Comparison of ENCODE assay signal across 17 mouse cellular contexts in the genomic region with DNA sequence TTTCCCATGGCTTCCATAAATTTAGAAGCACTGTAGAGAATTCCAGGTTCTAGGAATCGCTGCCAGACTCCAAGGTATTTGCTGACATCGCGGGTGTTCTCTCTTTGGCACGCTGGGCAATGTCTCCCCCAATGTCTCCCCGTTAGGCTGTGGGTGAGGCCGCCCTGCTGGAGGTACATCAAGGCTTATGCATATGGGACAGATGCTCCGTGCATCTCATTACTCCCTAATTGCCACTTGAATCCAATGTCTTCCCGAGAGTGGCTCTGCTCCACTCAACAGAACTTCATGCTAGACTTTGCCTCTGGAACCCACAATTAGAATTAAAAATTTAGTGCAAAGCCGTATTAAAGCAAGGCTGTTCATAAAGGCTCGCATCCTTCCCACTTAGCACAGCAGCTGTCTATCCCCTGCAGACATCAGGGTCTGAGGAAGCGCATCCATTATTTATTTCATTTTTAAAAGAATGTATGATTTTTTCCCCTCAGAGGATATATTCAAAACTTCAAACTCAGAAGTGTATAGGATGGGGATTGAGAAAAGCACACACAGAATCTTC.
DNase-seq lines count a peak whose midpoint lies in the region; ATAC-seq and TF ChIP-seq lines count a peak whose summit lies in the region.
"Had no signal": no experiment of that assay in that cellular context is flagged by ENCODE, and none has a peak within 500 bp of the region (broad histone marks: within the 10 kb centered on the region; RNA-seq: fewer than 3 reads in every experiment).

No protein-coding gene starts in this region.

- no peak for ATAC-seq in hindbrain, embryonic 12.5 days (ENCODE audit: low FRiP score)
- no peak for ATAC-seq in hindbrain, postnatal 0 days
- peak; percentile 34 for ATAC-seq in forebrain, embryonic 11.5 days (replicated peaks; ENCODE audit: low FRiP score)
- ATAC-seq in hindbrain, embryonic 14.5 days (ENCODE audit: low FRiP score) = peak; percentile 47; the same call in 1 of the 2 replicates
- ATAC-seq in neural tube, embryonic 13.5 days (ENCODE audit: low read depth) = peak; percentile 48; the same call in 1 of the 2 replicates
- no peak for ATAC-seq in intestine, embryonic 16.5 days
- ATAC-seq: liver, postnatal 0 days; Patski had no signal

- H3K4me1 ChIP-seq in hindbrain, embryonic 12.5 days = peaks cover 15% of the 10 kb centered on the region
- peaks cover 9% of the 10 kb centered on the region for H3K4me1 ChIP-seq in hindbrain, postnatal 0 days (ENCODE audit: insufficient read depth, low read length)
- H3K4me1 ChIP-seq in forebrain, embryonic 11.5 days (replicated peaks; ENCODE audit: control insufficient read depth, insufficient read depth, low read length) = peaks cover 7% of the 10 kb centered on the region
- H3K4me1 ChIP-seq in hindbrain, embryonic 14.5 days (replicated peaks; ENCODE audit: control insufficient read depth, insufficient read depth, low read length) = peaks cover 18% of the 10 kb centered on the region
- H3K4me1 ChIP-seq in neural tube, embryonic 13.5 days (replicated peaks) = peaks cover 24% of the 10 kb centered on the region
- peaks cover 3% of the 10 kb centered on the region; the same call in 1 of the 2 replicates for H3K4me1 ChIP-seq in intestine, embryonic 16.5 days (ENCODE audit: control insufficient read depth, insufficient read depth, low read length)

- H3K4me2 ChIP-seq in hindbrain, embryonic 12.5 days (replicated peaks) = peak overlapping the region; percentile 16; the same call in 1 of the 2 replicates
- no peak overlapping the region for H3K4me2 ChIP-seq in hindbrain, postnatal 0 days (ENCODE audit: low read depth, low read length)
- no peak overlapping the region for H3K4me2 ChIP-seq in forebrain, embryonic 11.5 days (ENCODE audit: low read depth, low read length, severe bottlenecking)
- 0 out of 2 replicates have a peak overlapping the region, but pooled peaks have one; percentile 20 for H3K4me2 ChIP-seq in hindbrain, embryonic 14.5 days (replicated peaks)
- H3K4me2 ChIP-seq in neural tube, embryonic 13.5 days = peak overlapping the region; percentile 15; the same call in 1 of the 2 replicates
- no peak overlapping the region for H3K4me2 ChIP-seq in intestine, embryonic 16.5 days (ENCODE audit: low read depth, low read length)
- H3K4me2 ChIP-seq: heart, embryonic 13.5 days; limb, embryonic 15.5 days had no signal

- H3K9ac ChIP-seq in hindbrain, embryonic 12.5 days = no peak overlapping the region
- no peak overlapping the region for H3K9ac ChIP-seq in hindbrain, postnatal 0 days (replicated peaks; ENCODE audit: low read length)
- H3K9ac ChIP-seq in forebrain, embryonic 11.5 days (ENCODE audit: low read length) = no peak overlapping the region
- no peak overlapping the region for H3K9ac ChIP-seq in hindbrain, embryonic 14.5 days
- H3K9ac ChIP-seq in neural tube, embryonic 13.5 days = no peak overlapping the region
- no peak overlapping the region for H3K9ac ChIP-seq in intestine, embryonic 16.5 days (ENCODE audit: low read depth, low read length)
- H3K9ac ChIP-seq: heart, embryonic 13.5 days; limb, embryonic 15.5 days; liver, postnatal 0 days had no signal

- H3K4me3 ChIP-seq in hindbrain, embryonic 12.5 days = no peak overlapping the region
- H3K4me3 ChIP-seq in hindbrain, postnatal 0 days (ENCODE audit: low read length) = no peak overlapping the region
- no peak overlapping the region for H3K4me3 ChIP-seq in forebrain, embryonic 11.5 days (ENCODE audit: low read depth, low read length)
- H3K4me3 ChIP-seq in hindbrain, embryonic 14.5 days (replicated peaks; ENCODE audit: low read length) = no peak overlapping the region
- no peak overlapping the region for H3K4me3 ChIP-seq in neural tube, embryonic 13.5 days
- no peak overlapping the region for H3K4me3 ChIP-seq in intestine, embryonic 16.5 days (ENCODE audit: low read length)
- H3K4me3 ChIP-seq: heart, embryonic 13.5 days; limb, embryonic 15.5 days had no signal

- no peak for TF ChIP-seq CTCF in hindbrain, postnatal 0 days (IDR thresholded peaks at IDR 0.05; ENCODE audit: low read depth)

- H3K27me3 ChIP-seq in hindbrain, embryonic 12.5 days = no peaks in the 10 kb centered on the region
- no peaks in the 10 kb centered on the region for H3K27me3 ChIP-seq in hindbrain, postnatal 0 days (ENCODE audit: insufficient read depth, low read length)
- no peaks in the 10 kb centered on the region for H3K27me3 ChIP-seq in forebrain, embryonic 11.5 days (ENCODE audit: control insufficient read depth, insufficient read depth, low read length)
- H3K27me3 ChIP-seq in hindbrain, embryonic 14.5 days (ENCODE audit: control insufficient read depth, insufficient read depth, low read length) = no peaks in the 10 kb centered on the region
- H3K27me3 ChIP-seq in neural tube, embryonic 13.5 days = no peaks in the 10 kb centered on the region
- no peaks in the 10 kb centered on the region for H3K27me3 ChIP-seq in intestine, embryonic 16.5 days (replicated peaks; ENCODE audit: control insufficient read depth, insufficient read depth, low read length)
- H3K27me3 ChIP-seq: heart, embryonic 13.5 days; limb, embryonic 15.5 days had no signal

- no peak for DNase-seq in hindbrain, postnatal 0 days (ENCODE audit: low spot score)
- DNase-seq in forebrain, embryonic 11.5 days (ENCODE audit: low spot score) = no peak
- DNase-seq in hindbrain, embryonic 14.5 days (ENCODE audit: low spot score) = peak; percentile 41
- DNase-seq in adrenal gland, adult (ENCODE audit: inconsistent age in 2 of 2, low spot score in 1 of 2) = no peak
- DNase-seq in spleen, postnatal 14 days (ENCODE audit: low spot score in 2 of 2) = no peak
- DNase-seq: B cell, adult 2 months; cerebellum, adult 11-12 months; cerebellum, postnatal 36 days; kidney, adult 2 months; liver, postnatal 0 days had no signal

- 46% methylated on average over 11 of the region's 11 CpGs for WGBS in hindbrain, embryonic 12.5 days
- WGBS in hindbrain, postnatal 0 days = 36% methylated on average over 11 of the region's 11 CpGs
- 42% methylated on average over 11 of the region's 11 CpGs for WGBS in forebrain, embryonic 11.5 days
- WGBS in hindbrain, embryonic 14.5 days = 36% methylated on average over 11 of the region's 11 CpGs
- WGBS in neural tube, embryonic 13.5 days = 36% methylated on average over 11 of the region's 11 CpGs
- 69% methylated on average over 11 of the region's 11 CpGs for WGBS in intestine, embryonic 16.5 days

- H3K9me3 ChIP-seq in hindbrain, embryonic 12.5 days (replicated peaks) = no peaks in the 10 kb centered on the region
- no peaks in the 10 kb centered on the region for H3K9me3 ChIP-seq in hindbrain, postnatal 0 days (ENCODE audit: low read length)
- H3K9me3 ChIP-seq in forebrain, embryonic 11.5 days (ENCODE audit: control insufficient read depth, low read length) = no peaks in the 10 kb centered on the region
- no peaks in the 10 kb centered on the region for H3K9me3 ChIP-seq in hindbrain, embryonic 14.5 days (ENCODE audit: control insufficient read depth, low read length)
- H3K9me3 ChIP-seq in neural tube, embryonic 13.5 days = no peaks in the 10 kb centered on the region
- H3K9me3 ChIP-seq in intestine, embryonic 16.5 days (ENCODE audit: control insufficient read depth, low read length) = no peaks in the 10 kb centered on the region
- H3K9me3 ChIP-seq: heart, embryonic 13.5 days; limb, embryonic 15.5 days had no signal

- H3K27ac ChIP-seq in hindbrain, embryonic 12.5 days = no peak overlapping the region
- H3K27ac ChIP-seq in hindbrain, postnatal 0 days = no peak overlapping the region
- no peak overlapping the region for H3K27ac ChIP-seq in forebrain, embryonic 11.5 days (ENCODE audit: low read depth, low read length)
- H3K27ac ChIP-seq in hindbrain, embryonic 14.5 days = no peak overlapping the region
- peak overlapping the region; percentile 47 for H3K27ac ChIP-seq in neural tube, embryonic 13.5 days (replicated peaks)
- H3K27ac ChIP-seq in intestine, embryonic 16.5 days (ENCODE audit: low read length) = no peak overlapping the region
- H3K27ac ChIP-seq: heart, embryonic 13.5 days; limb, embryonic 15.5 days; macrophage had no signal

- no peaks in the 10 kb centered on the region for H3K36me3 ChIP-seq in hindbrain, embryonic 12.5 days
- H3K36me3 ChIP-seq in hindbrain, postnatal 0 days (ENCODE audit: insufficient read depth, low read length) = no peaks in the 10 kb centered on the region
- H3K36me3 ChIP-seq in forebrain, embryonic 11.5 days (ENCODE audit: control insufficient read depth, insufficient read depth, low read length) = no peaks in the 10 kb centered on the region
- H3K36me3 ChIP-seq in hindbrain, embryonic 14.5 days (replicated peaks; ENCODE audit: control insufficient read depth, insufficient read depth) = no peaks in the 10 kb centered on the region
- no peaks in the 10 kb centered on the region for H3K36me3 ChIP-seq in neural tube, embryonic 13.5 days
- no peaks in the 10 kb centered on the region for H3K36me3 ChIP-seq in intestine, embryonic 16.5 days (ENCODE audit: control insufficient read depth, insufficient read depth, low read length)
- H3K36me3 ChIP-seq: heart, embryonic 13.5 days; limb, embryonic 15.5 days had no signal

Comparison
In these comparisons a context has a peak if more than half of its experiments do, and no peak if none do; other contexts are left out.
1. ATAC-seq: peak in forebrain, embryonic 11.5 days (single experiment), hindbrain, embryonic 14.5 days (single experiment) and neural tube, embryonic 13.5 days (single experiment); none in hindbrain, embryonic 12.5 days (single experiment), hindbrain, postnatal 0 days (single experiment) and intestine, embryonic 16.5 days (single experiment).
2. H3K4me2 ChIP-seq: peak in hindbrain, embryonic 12.5 days (single experiment), hindbrain, embryonic 14.5 days (single experiment) and neural tube, embryonic 13.5 days (single experiment); none in hindbrain, postnatal 0 days (single experiment), forebrain, embryonic 11.5 days (single experiment) and intestine, embryonic 16.5 days (single experiment).